Mouse (Mus musculus) bone marrow, adult 2 months (tissue): ENCODE measurements around the gene Tsc22d4.

Experiments
- CTCF ChIP-seq: fragments of 200-500 bp; IDR thresholded peaks from 2 replicates; pipeline ENCODE4 v1.5.1; 2011; ENCODE audit warnings: low read length, control low read depth; ENCODE audit not compliant: control insufficient read depth, insufficient read depth
- POLR2A ChIP-seq: fragments of 200-500 bp; IDR thresholded peaks from 2 replicates; pipeline ENCODE4 v1.6.1; 2011; ENCODE audit warnings: low read depth, mild to moderate bottlenecking, control low read depth, low read length, borderline replicate concordance; ENCODE audit not compliant: control insufficient read depth

GRCm38 (mm10) chr5:137740506-137740905 lies 5.0 kb upstream of the Tsc22d4 start:
- TF ChIP-seq POLR2A (no peak), CTCF (no peak)
